Mouse (Mus musculus) neural tube, embryonic 11.5 days (tissue): Measurements from ENCODE around the gene BC067074. TPM values are rescaled to one million over a fixed set of nuclear protein-coding genes. Genes with fewer than 3 reads are reported as not detected.
A peak's percentile ranks its signal among the peaks of the same experiment; 100 is the strongest.

Experiments
- ATAC-seq: fragments of 200-750 bp; cut with Nextera tagmentation; 2 replicates; pipeline ENCODE4 v1.8.0; 2017; ENCODE audit warnings: moderate number of reproducible peaks, mild to moderate bottlenecking, moderate TSS enrichment, moderate library complexity; ENCODE audit not compliant: insufficient read depth, low FRiP score, low TSS enrichment
- DNase-seq: peaks from one replicate; pipeline ENCODE4 v3.0.0-alpha.2; 2015; ENCODE audit warnings: low spot score
- H3K27ac ChIP-seq: fragments of 300-500 bp; sonication (generic); 2 replicates; pipeline ENCODE4 v1.5.1; 2014; ENCODE audit warnings: low read depth, mild to moderate bottlenecking, low read length
- H3K27me3 ChIP-seq: fragments of 300-500 bp; sonication (generic); 2 replicates; pipeline ENCODE4 v1.6.1; 2014; ENCODE audit warnings: mild to moderate bottlenecking, low read length, mixed read lengths; ENCODE audit not compliant: control insufficient read depth, insufficient read depth
- H3K36me3 ChIP-seq: fragments of 300-500 bp; sonication (generic); 2 replicates; pipeline ENCODE4 v1.6.1; 2014; ENCODE audit warnings: mild to moderate bottlenecking, low read length, moderate library complexity, mixed read lengths; ENCODE audit not compliant: control insufficient read depth, insufficient read depth
- H3K4me1 ChIP-seq: fragments of 300-500 bp; sonication (generic); 2 replicates; pipeline ENCODE4 v1.6.1; 2014; ENCODE audit warnings: low read length, mixed read lengths; ENCODE audit not compliant: control insufficient read depth, insufficient read depth
- H3K4me2 ChIP-seq: fragments of 300-500 bp; sonication (generic); 2 replicates; pipeline ENCODE4 v1.6.1; 2014; ENCODE audit warnings: low read depth, mild to moderate bottlenecking, moderate library complexity
- H3K4me3 ChIP-seq: fragments of 300-500 bp; sonication (generic); 2 replicates; pipeline ENCODE4 v1.5.1; 2014; ENCODE audit warnings: low read depth, low read length
- H3K9ac ChIP-seq: fragments of 300-500 bp; sonication (generic); 2 replicates; pipeline ENCODE4 v1.6.1; 2014; ENCODE audit warnings: mild to moderate bottlenecking, low read length
- H3K9me3 ChIP-seq: fragments of 300-500 bp; sonication (generic); 2 replicates; pipeline ENCODE4 v1.6.1; 2016; ENCODE audit warnings: low read length; ENCODE audit not compliant: control insufficient read depth
- WGBS: fragments of 180-500 bp; shearing (Covaris S2); extraction: QIAGEN DNeasy Blood & Tissue Kit; methylation state at CpG from one replicate; pipeline ENCODE4 v1.1.7; 2014; 5-methylcytosine and 5-hydroxymethylcytosine counted together
- polyA plus RNA-seq: library from polyadenylated mRNA; unstranded; fragments of >200 nt; fragmentation: Nextera tagmentation; extraction: Ambion mirVana; gene quantifications from 2 replicates; pipeline ENCODE4 v1.2.1, GENCODE M21; 2014

Gene BC067074
- polyA plus RNA-seq, 1 experiment from 2014 or later: 2.1 TPM

DNA sequence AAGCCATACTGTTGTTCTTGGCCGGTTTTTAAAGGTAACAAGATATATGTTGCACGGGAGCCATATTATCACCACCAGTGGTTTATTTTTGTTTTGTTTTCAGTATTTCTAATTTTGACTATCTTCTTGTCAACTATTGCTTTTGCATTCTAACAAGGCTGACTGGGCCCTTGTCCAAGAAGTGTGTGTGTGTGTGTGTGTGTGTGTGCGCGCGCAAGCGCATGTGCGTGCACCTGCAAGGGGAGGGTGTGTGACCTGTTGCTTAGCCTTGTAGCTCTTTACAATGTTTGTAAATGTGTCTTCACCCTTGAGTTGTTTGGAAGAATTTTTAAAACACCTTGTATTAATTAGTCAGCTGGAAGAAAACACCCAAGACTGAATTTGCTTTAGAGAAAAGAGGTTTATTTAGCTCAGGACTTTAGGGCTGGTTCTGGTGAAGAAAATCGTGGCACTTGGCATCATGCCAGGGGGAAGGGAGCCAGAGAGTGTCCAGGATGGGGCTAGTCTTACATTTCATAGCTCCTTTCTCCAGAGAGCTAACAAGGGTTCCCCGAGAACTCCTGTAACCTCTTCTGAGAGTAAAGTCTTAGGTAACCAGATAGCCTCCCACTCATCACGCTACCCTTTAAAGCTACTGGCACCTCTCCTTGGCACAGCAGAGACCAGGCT lies 3.0 kb downstream of the BC067074 start:
- no peak for ATAC-seq
- Histone ChIP-seq H3K4me3 (no peak overlapping the region), H3K36me3 (no peaks in the 10 kb centered on the region), H3K27ac (no peak overlapping the region), H3K9ac (no peak overlapping the region), H3K9me3 (no peaks in the 10 kb centered on the region), H3K4me2 (no peak overlapping the region), H3K4me1 (no peaks in the 10 kb centered on the region), H3K27me3 (peaks cover 4% of the 10 kb centered on the region; the same call in 1 of the 2 replicates)
- DNase-seq: no peak
- 92% methylated on average over 10 of the region's 10 CpGs for WGBS

DNA sequence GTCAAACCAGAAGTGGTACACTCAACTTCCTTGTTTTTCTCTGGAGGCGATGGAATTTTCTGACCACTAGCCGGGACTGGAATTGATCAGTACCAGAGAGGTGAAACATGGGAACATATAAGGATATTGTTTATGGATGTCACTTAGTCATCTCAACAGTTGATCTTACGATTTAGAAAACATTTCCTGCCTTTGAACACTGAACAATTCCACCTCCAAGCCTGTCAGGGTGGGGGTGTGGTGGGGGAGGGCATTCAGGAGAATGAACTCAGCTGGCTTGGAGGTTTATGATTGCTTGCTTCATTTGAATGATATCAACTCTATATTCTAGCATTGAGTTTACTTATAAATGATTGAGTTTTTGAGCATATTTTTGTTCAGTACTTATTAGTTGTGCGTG lies 13.6 kb downstream of the BC067074 start:
- H3K4me2 ChIP-seq: no peak overlapping the region
- no peak overlapping the region for H3K9ac ChIP-seq
- H3K9me3 ChIP-seq: no peaks in the 10 kb centered on the region
- ATAC-seq (no peak), DNase-seq (no peak)
- no peaks in the 10 kb centered on the region for H3K27me3 ChIP-seq
- WGBS: 87% methylated on average over 4 of the region's 4 CpGs
- no peaks in the 10 kb centered on the region for H3K4me1 ChIP-seq
- no peak overlapping the region for H3K4me3 ChIP-seq
- no peak overlapping the region for H3K27ac ChIP-seq
- H3K36me3 ChIP-seq: no peaks in the 10 kb centered on the region

DNA sequence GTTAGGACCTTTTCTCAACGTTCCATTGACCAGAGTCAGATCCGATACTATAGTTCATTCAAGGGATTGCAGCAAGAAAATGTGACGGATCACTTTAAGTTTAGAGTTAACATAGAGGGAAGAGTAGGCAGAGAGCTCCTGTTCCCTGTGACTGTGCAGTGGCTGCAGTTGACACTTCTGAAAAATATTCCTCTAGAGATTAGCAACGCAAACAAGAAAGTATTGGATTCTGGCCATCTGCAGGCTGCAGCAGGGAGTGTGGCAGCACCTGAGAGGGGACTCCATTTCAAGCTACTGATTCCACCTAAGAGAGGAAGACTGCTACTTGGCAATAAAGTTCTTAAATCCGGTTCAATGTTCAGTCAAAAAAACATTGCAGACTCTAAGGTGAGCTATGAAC lies 26.6 kb downstream of the BC067074 start:
- no peak overlapping the region for H3K9ac ChIP-seq
- H3K27ac ChIP-seq: no peak overlapping the region
- WGBS: 90% methylated on average over 5 of the region's 5 CpGs
- no peaks in the 10 kb centered on the region for H3K9me3 ChIP-seq
- H3K4me3 ChIP-seq: no peak overlapping the region
- H3K4me1 ChIP-seq: no peaks in the 10 kb centered on the region
- no peaks in the 10 kb centered on the region for H3K36me3 ChIP-seq
- no peak overlapping the region for H3K4me2 ChIP-seq
- no peaks in the 10 kb centered on the region for H3K27me3 ChIP-seq
- no peak for DNase-seq
- no peak for ATAC-seq

DNA sequence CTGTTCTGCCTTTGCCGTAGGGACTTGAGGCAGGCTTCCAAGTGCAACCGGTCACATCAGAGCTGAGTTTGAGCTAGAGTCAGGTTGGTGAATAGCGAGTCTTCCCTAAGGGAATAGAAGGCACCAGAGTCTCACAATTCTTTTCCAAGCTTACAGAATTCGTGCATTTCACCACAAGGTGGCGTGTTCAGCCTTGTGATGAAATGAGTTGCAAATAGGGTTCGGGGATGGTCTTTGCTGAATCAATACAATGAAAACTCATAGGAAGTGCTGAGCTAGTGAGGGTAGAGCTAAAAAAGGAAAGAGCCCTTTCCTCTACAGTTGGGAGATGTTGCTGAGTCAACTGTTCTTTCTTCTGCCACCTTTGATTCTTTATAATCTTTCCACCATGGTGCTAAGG lies 29.0 kb downstream of the BC067074 start:
- WGBS: 23% methylated on average over 6 of the region's 6 CpGs
- Histone ChIP-seq H3K4me2 (no peak overlapping the region), H3K4me3 (no peak overlapping the region), H3K9me3 (no peaks in the 10 kb centered on the region), H3K9ac (no peak overlapping the region), H3K4me1 (no peaks in the 10 kb centered on the region), H3K27ac (no peak overlapping the region), H3K36me3 (no peaks in the 10 kb centered on the region), H3K27me3 (no peaks in the 10 kb centered on the region)
- ATAC-seq: no peak
- peak; percentile 65 for DNase-seq

DNA sequence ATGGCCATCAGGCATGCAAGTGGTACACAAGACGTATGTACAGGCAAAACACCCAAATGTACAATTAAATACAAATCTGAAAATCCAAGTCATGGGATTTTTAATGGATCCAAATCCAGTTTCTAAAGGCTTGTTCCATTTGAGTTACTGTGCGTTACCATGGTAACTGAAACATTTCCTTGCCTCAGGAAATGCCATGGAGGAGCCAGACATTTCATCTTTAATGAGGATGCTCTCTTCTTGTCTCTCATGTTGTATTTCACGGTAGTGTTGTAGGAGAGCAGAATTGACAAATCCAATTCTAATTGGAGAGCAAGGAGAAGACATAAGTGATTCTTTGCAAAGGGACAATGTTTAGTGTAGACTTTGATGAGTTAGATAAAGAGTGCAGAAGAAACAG lies 31.3 kb downstream of the BC067074 start:
- Histone ChIP-seq H3K27ac (no peak overlapping the region), H3K9me3 (no peaks in the 10 kb centered on the region), H3K36me3 (no peaks in the 10 kb centered on the region), H3K27me3 (no peaks in the 10 kb centered on the region), H3K4me1 (no peaks in the 10 kb centered on the region), H3K4me2 (no peak overlapping the region), H3K4me3 (no peak overlapping the region), H3K9ac (no peak overlapping the region)
- no peak for ATAC-seq
- DNase-seq: no peak
- WGBS: 91% methylated on average over 3 of the region's 3 CpGs

DNA sequence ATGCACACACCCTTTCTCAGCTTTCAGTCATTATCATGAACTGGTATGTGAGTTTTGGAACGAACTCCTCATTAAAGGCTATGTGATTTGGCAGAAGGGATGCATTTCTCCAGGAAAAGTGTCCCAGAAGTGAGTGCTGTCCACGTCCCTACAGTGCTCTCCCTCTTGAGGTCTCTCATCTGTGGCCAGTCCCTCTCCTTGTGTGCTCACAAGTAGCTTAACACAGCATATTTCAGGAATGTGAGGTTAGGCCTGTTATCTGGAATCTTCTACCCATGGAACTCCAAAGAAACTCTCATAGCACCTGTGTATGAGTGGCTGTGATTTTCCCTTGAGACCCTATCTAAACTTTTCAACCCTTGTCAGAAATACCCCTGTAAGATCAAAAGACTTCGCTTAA lies 32.7 kb downstream of the BC067074 start:
- no peak overlapping the region for H3K9ac ChIP-seq
- H3K27me3 ChIP-seq: no peaks in the 10 kb centered on the region
- H3K27ac ChIP-seq: no peak overlapping the region
- no peak overlapping the region for H3K4me3 ChIP-seq
- H3K4me2 ChIP-seq: no peak overlapping the region
- H3K9me3 ChIP-seq: no peaks in the 10 kb centered on the region
- H3K4me1 ChIP-seq: no peaks in the 10 kb centered on the region
- DNase-seq (no peak), ATAC-seq (no peak)
- no peaks in the 10 kb centered on the region for H3K36me3 ChIP-seq
- 81% methylated on average over 3 of the region's 3 CpGs for WGBS

DNA sequence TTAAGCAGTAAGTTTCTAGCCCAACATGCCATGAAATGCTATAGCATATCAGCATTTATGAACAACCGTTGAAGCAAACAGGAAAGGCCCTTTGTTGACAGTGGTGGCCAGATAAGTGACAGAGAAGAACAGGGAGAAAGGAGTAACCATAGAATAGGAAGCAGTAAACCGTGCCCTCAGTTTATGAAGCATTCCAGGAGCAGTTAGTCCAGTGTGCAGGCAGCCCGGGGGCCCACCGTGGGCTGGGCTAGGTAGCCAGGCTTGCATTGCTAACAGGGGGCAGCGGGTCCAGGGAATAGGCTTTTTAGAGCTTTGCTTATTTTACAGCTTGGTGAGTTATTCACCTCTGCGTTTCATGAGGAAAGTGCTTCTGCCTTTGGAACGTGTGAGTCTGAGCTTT lies 39.3 kb downstream of the BC067074 start:
- no peak overlapping the region for H3K9ac ChIP-seq
- no peaks in the 10 kb centered on the region for H3K27me3 ChIP-seq
- no peak overlapping the region for H3K27ac ChIP-seq
- H3K4me1 ChIP-seq: no peaks in the 10 kb centered on the region
- H3K9me3 ChIP-seq: no peaks in the 10 kb centered on the region
- no peak for ATAC-seq
- no peak for DNase-seq
- H3K36me3 ChIP-seq: no peaks in the 10 kb centered on the region
- H3K4me3 ChIP-seq: no peak overlapping the region
- no peak overlapping the region for H3K4me2 ChIP-seq
- 58% methylated on average over 7 of the region's 7 CpGs for WGBS

DNA sequence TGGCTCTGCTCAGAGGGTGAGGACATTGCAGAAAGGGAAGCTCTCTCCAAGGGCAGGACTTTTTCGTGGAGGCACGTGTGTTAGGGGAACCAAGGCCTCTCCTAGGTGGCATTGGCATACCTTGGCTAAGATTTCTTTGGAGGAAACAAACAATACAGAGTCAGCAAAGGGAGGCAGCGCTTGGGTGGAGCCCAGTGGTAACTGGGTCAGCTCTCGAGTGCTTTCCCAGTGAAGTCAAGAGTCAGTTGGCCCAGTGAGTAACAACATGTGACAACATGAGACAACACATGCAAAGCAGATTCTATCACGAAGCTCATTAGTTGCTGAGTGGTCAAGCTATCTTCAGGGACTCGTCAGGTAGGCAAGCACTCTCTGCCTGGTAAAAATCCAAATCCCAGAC lies 40.4 kb downstream of the BC067074 start:
- no peak overlapping the region for H3K4me3 ChIP-seq
- 91% methylated on average over 6 of the region's 6 CpGs for WGBS
- no peak overlapping the region for H3K4me2 ChIP-seq
- DNase-seq: no peak
- H3K4me1 ChIP-seq: no peaks in the 10 kb centered on the region
- no peak for ATAC-seq
- H3K27ac ChIP-seq: no peak overlapping the region
- H3K9ac ChIP-seq: no peak overlapping the region
- no peaks in the 10 kb centered on the region for H3K9me3 ChIP-seq
- no peaks in the 10 kb centered on the region for H3K27me3 ChIP-seq
- H3K36me3 ChIP-seq: no peaks in the 10 kb centered on the region

DNA sequence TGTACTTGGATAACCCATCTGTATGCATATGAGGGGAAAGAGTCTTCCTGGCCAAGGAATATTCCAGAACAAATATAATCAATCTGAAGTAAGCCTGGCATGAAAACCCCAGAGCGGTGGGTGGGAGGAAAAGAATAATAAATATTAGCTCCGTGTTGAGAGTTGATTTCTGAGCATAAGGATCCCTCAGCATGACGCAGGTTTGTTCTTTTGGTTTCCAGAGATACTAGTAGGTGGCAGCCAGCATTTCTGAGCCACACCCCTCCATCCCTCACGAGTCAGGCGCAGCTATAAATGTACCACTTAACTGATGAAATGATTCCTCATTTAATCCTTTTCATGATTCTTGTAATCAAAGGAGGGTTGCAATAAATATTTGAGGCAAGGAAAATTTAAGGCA lies 41.0 kb downstream of the BC067074 start:
- no peak overlapping the region for H3K27ac ChIP-seq
- no peak overlapping the region for H3K4me2 ChIP-seq
- H3K36me3 ChIP-seq: no peaks in the 10 kb centered on the region
- ATAC-seq (no peak), DNase-seq (no peak)
- no peaks in the 10 kb centered on the region for H3K9me3 ChIP-seq
- no peaks in the 10 kb centered on the region for H3K4me1 ChIP-seq
- 79% methylated on average over 5 of the region's 5 CpGs for WGBS
- no peak overlapping the region for H3K4me3 ChIP-seq
- H3K9ac ChIP-seq: no peak overlapping the region
- no peaks in the 10 kb centered on the region for H3K27me3 ChIP-seq
